Mouse (Mus musculus) bone marrow macrophage, adult 2 months (primary cell): Measurements from ENCODE around the gene Arl11. TPM values are rescaled to one million over a fixed set of nuclear protein-coding genes. Genes with fewer than 3 reads are reported as not detected.

ENCODE experiments used
- H3K27ac ChIP-seq: 2 replicates; pipeline ENCODE4 v1.5.1; 2012; ENCODE audit warnings: low read depth, low read length; ENCODE audit not compliant: insufficient read depth
- H3K4me1 ChIP-seq: 2 replicates; pipeline ENCODE4 v1.6.1; 2012; ENCODE audit warnings: low read length; ENCODE audit not compliant: control insufficient read depth, insufficient read depth
- H3K4me3 ChIP-seq: 2 replicates; pipeline ENCODE4 v1.5.1; 2012; ENCODE audit warnings: mild to moderate bottlenecking, low read length, moderate library complexity; ENCODE audit not compliant: insufficient read depth
- CTCF ChIP-seq: IDR thresholded peaks from 2 replicates; pipeline ENCODE4 v1.5.1; 2012; ENCODE audit warnings: low read depth, mild to moderate bottlenecking, low read length, moderate library complexity
- POLR2A ChIP-seq: IDR thresholded peaks from 2 replicates; pipeline ENCODE4 v1.6.1; 2012; ENCODE audit warnings: mild to moderate bottlenecking, low read depth, low read length, borderline replicate concordance
- polyA plus RNA-seq: library from polyadenylated mRNA; stranded (reverse); fragments of >200 nt; gene quantifications from 2 replicates; pipeline ENCODE4 v1.2.4, GENCODE M21; 2012; ENCODE audit not compliant: missing spikeins, insufficient read depth, insufficient read length

Gene Arl11
- polyA plus RNA-seq, 1 experiment = 103 TPM

DNA sequence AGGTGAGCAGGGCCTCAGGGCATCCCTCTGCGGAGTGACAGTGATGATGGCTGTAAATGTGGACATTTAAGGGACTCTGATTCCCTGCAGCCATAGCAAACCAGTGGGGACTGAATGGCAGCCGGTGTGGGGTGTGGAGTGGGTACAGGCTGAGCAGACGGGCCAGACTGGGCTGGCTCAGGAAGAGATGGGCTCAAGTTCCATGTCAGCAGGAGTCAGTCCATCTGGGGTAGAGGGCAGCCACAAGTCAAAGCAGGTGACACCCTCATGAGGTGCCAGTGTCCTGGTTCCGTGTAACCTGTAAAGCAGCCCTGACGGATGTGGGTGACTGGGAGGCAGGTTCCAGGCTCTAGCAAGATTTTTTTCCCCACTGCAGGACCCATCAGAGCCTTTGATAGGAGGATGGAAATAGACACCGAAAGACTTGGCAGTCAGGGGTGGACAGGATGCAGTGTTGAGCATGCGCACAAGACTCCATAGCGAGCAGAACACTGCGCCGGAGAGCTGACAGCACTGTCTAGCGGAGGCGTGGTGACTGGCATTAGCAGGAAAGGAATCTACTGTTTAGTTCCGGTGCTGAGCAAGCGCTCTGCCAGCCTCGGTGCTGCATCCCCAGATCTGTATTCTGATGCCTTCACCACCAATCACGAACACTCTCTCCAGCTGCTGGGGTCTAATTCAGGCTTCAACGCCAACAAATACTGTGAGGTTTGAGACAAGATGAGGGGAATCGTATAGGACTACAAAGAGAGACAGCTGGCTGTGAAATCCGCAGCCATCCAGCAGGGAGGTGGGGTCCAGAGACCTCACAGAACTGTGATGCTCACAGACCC is 18.3 kb downstream of the Arl11 start:
- H3K4me3 ChIP-seq = 0 out of 2 replicates have a peak overlapping the region, but pooled peaks have one; percentile 19
- TF ChIP-seq POLR2A (no peak), CTCF (no peak)
- peaks cover 3% of the 10 kb centered on the region; the same call in 1 of the 2 replicates for H3K4me1 ChIP-seq
- no peak overlapping the region for H3K27ac ChIP-seq

DNA sequence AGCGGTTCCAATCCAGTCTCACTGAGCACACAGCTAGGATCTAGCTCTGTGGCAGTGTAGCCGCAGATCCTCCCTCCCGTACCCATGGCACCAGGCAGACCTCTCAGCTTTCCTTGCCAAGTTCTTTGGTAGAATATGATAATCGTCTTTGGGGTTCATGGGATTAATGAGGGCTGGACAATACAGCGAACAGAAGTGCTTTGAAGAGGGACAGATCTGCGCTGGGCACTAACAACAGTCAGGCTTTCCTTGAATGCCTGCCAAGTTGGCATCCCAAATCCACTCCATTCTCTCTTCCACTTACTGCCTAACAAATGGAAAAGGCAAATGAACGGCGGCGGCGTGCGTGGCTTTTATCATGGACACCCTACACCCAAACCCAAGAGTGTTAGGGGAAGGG is 21.0 kb downstream of the Arl11 start:
- H3K27ac ChIP-seq = no peak overlapping the region
- no peak overlapping the region for H3K4me3 ChIP-seq
- TF ChIP-seq POLR2A (no peak), CTCF (no peak)
- H3K4me1 ChIP-seq = peaks cover 4% of the 10 kb centered on the region; the same call in 1 of the 2 replicates

DNA sequence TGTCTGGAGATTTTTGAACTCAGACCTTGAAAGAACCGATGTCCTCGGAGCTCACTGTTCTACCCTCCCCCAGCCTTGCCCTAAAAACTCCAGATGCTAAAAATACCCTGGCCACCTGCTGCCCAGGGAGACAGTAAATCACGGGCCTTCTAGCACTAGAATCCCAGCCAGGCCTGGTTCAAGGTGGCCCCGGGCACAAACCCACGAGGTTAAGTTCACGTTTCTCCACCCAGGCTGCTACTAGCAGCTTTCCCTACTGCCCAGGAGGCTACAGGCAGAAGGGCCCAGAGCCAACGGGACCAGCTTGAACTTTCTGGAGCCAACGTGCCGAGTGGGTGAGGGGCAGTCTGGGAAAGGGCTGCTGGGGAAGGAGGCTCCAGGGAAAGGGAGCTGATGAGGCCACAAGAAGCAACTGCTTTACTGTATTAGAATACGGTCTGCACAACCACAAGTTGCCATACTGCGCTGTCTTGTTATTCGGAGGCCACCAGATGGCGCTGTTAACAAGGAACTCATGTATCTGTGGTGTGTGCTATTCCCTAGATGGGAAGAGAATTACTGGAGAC is 21.5 kb downstream of the Arl11 start:
- TF ChIP-seq CTCF (peak; percentile 53), POLR2A (no peak)
- Histone ChIP-seq H3K27ac (no peak overlapping the region), H3K4me1 (peaks cover 6% of the 10 kb centered on the region; the same call in 1 of the 2 replicates), H3K4me3 (no peak overlapping the region; the same call in 1 of the 2 replicates)

DNA sequence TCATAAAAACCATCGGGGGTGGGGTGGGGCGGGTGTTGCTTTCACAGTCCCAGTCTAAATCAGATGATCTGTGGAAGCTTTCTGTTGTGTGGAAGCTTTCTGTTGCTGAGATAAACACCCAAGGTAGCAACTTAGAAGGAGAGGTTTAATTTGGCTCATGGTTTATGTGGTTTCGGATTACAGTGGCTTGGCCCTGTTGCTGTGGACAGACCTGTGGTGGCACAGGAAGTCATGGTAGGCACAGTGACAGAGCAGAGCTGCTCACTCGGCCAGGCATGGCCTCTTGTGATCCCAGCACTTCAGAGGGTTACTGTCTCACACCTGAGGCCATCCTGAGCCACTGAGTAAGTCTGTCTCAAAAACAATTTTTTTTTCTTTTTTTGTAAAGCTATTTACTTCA is 29.8 kb downstream of the Arl11 start:
- Histone ChIP-seq H3K4me3 (no peak overlapping the region), H3K27ac (no peak overlapping the region), H3K4me1 (0 out of 2 replicates have a peak, but pooled peaks cover 2% of the 10 kb centered on the region)
- TF ChIP-seq CTCF (no peak), POLR2A (no peak)

DNA sequence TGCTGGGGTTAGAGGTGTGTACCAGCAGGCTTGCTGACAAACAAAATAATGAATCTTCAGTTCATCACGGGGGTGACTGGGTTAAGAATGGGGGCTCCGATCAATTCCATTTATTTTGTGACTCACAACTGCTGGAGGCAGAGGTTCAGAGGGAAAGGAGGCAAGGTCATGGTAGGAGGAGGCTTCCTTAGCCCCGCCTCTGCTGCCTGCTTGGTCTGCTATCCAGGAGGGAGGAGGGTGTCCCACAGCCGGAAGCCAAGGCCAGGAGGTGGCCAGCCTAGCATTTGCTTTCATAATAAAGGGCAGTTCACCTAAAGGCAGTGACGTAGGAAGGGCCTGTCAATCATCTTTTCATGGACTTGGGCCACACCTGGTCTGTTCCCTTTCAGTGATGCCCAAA is 35.0 kb downstream of the Arl11 start:
- H3K4me3 ChIP-seq = no peak overlapping the region

DNA sequence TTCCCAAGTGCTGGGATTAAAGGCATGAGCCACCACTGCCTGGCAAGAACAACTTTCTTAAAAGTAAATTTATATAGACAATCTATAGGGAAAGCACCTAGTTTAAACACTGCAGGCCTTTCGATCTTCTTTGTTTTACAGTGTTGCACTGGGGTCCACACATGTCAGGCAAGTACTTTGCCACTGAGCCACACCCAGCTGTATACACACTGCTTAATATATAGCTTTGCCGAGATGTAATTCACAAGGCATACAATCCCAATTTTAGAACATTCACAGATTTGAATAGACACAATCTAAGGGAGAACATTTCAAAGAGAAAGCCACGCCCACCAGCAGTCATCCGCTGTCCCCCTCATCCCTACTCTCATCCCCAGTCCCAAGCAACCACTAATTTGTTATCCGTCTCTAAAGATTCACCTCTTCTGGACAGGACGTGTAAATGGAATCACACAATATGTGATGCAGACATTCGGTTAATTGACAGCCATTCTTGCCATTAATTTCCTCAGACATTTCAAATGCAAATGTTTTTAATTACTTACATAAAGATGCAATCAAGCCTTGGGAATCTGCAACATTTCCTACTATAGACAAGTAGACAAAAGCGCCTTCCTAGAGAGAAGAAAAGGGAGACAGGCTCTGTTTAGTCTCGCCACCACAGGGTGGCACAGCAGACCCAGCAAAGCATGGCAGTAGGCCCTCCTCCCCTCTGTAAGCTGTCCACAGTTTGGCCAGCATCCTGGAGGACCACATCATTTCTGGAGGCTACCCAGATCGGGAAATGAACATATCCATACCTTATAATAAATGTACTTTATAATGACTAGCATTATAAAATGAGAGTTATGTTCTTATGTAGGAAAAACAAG is 37.5 kb downstream of the Arl11 start:
- H3K4me3 ChIP-seq = no peak overlapping the region
- H3K4me1 ChIP-seq = no peaks in the 10 kb centered on the region
- no peak overlapping the region for H3K27ac ChIP-seq
- no peak for TF ChIP-seq CTCF
- no peak for TF ChIP-seq POLR2A

More for the DNA sequence above, 35.0 kb downstream of the Arl11 start:
- no peak overlapping the region for H3K27ac ChIP-seq
- H3K4me1 ChIP-seq = no peaks in the 10 kb centered on the region
- TF ChIP-seq CTCF (no peak), POLR2A (no peak)

DNA sequence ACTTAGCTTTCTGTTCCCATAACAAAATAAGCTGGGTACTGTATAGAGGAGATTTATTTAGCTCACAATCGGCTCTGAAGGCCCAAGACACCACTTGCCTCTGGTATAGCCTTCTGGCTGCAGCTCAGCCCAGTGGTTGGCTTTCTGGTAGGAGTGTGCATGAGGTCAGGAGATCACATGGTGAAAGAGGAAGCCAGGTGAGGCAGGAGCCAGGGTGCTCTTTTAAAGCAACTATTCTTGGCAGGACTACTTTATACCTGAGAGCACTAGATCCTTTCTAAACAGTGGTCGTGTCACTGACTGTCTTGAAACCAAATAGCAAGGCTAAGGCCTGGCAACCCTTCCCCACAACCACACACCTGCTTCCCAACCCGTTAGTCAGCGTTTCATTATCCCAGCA is 40.3 kb downstream of the Arl11 start:
- H3K4me1 ChIP-seq = no peaks in the 10 kb centered on the region
- no peak overlapping the region for H3K27ac ChIP-seq
- TF ChIP-seq CTCF = no peak
- no peak for TF ChIP-seq POLR2A
- no peak overlapping the region for H3K4me3 ChIP-seq

DNA sequence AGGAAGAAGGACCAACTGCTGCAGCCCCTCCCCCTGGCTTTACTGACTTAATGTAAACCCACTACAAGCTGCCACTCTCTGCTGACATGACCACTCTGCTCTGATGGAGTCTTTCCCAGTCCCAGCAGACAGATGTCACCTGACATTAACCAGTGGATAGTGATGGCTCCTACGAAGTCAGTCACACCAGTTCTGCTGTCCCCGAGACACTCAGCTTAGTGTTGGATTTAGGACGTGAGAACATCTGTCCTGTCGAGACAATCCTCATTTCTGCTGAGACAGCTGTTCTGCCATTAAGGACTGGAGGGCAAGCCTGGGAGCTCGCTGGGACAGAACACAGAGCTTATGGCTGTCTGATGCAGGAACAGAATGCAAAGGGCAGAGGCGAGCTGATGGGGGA is 41.3 kb downstream of the Arl11 start:
- no peaks in the 10 kb centered on the region for H3K4me1 ChIP-seq
- H3K27ac ChIP-seq = no peak overlapping the region
- no peak overlapping the region for H3K4me3 ChIP-seq
- no peak for TF ChIP-seq POLR2A
- TF ChIP-seq CTCF = no peak

DNA sequence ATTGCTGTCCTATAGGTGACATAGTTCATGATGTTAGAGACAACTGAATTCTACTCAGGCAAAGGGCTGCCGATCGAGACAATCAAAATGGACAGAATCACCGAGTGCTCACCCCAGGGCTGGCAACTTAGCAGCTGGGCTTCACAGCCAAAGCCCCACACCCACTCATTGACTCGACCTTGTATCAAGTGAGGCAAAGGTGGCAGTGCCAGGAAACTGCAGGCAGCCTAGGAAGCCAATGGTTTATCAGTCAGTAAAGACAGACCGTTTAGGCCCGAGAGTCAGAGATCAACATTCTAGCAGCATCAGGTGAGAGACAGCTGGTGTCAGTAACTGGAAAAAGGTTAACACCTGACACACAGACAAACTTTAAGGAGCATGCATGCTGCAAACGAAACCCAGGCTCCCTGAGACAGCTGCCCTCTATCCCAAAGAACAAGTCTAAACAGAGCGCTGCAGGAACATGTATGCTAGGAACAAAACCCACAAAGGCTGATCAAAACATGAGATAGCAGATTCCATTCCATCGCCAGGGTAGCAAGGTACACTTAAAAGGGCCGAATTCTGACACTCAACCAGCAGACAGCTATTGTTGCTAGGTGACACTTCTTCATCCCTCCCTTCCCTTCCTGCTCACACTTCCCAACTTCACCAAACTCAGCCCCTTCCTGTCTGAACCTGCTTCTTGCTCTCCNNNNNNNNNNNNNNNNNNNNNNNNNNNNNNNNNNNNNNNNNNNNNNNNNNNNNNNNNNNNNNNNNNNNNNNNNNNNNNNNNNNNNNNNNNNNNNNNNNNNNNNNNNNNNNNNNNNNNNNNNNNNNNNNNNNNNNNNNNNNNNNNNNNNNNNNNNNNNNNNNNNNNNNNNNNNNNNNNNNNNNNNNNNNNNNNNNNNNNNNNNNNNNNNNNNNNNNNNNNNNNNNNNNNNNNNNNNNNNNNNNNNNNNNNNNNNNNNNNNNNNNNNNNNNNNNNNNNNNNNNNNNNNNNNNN is 45.0 kb downstream of the Arl11 start:
- peaks cover 5% of the 10 kb centered on the region for H3K4me1 ChIP-seq
- TF ChIP-seq CTCF (no peak), POLR2A (no peak)
- H3K27ac ChIP-seq = no peak overlapping the region
- H3K4me3 ChIP-seq = no peak overlapping the region
